Mouse (Mus musculus) limb, embryonic 14.5 days (tissue): ENCODE data around the gene Ktn1. TPM values are rescaled to one million over a fixed set of nuclear protein-coding genes. Genes with fewer than 3 reads are reported as not detected.

ENCODE experiments used
- ATAC-seq: fragments of 200-750 bp; cut with Nextera tagmentation; 2 replicates; pipeline ENCODE4 v1.8.0; 2017; ENCODE audit warnings: low read depth, moderate number of reproducible peaks, moderate TSS enrichment; ENCODE audit not compliant: low FRiP score
- DNase-seq: peaks from one replicate; pipeline ENCODE4 v3.0.0-alpha.2; 2015; ENCODE audit warnings: low spot score
- H3K27ac ChIP-seq: fragments of 300-500 bp; sonication (generic); replicated peaks from 2 replicates; pipeline ENCODE4 v1.5.1; 2014; ENCODE audit warnings: low read depth, mild to moderate bottlenecking, low read length, moderate library complexity, mixed read lengths
- H3K27me3 ChIP-seq: fragments of 300-500 bp; sonication (generic); 2 replicates; pipeline ENCODE4 v1.6.1; 2014; ENCODE audit warnings: low read length, mixed read lengths; ENCODE audit not compliant: control insufficient read depth, insufficient read depth
- H3K36me3 ChIP-seq: fragments of 300-500 bp; sonication (generic); 2 replicates; pipeline ENCODE4 v1.6.1; 2014; ENCODE audit warnings: mild to moderate bottlenecking, low read length, moderate library complexity, mixed read lengths; ENCODE audit not compliant: control insufficient read depth, insufficient read depth
- H3K4me1 ChIP-seq: fragments of 300-500 bp; sonication (generic); 2 replicates; pipeline ENCODE4 v1.6.1; 2014; ENCODE audit warnings: antibody characterized with exemption, low read length, mixed read lengths; ENCODE audit not compliant: control insufficient read depth, insufficient read depth
- H3K4me2 ChIP-seq: fragments of 300-500 bp; sonication (generic); replicated peaks from 2 replicates; pipeline ENCODE4 v1.6.1; 2014; ENCODE audit warnings: low read depth, mild to moderate bottlenecking, low read length, moderate library complexity; ENCODE audit not compliant: severe bottlenecking
- H3K4me3 ChIP-seq: fragments of 300-500 bp; sonication (generic); replicated peaks from 2 replicates; pipeline ENCODE4 v1.5.1; 2014; ENCODE audit warnings: low read length
- H3K9ac ChIP-seq: fragments of 300-500 bp; sonication (generic); 2 replicates; pipeline ENCODE4 v1.6.1; 2014; ENCODE audit warnings: mild to moderate bottlenecking, low read depth, low read length, moderate library complexity; ENCODE audit not compliant: severe bottlenecking
- H3K9me3 ChIP-seq: fragments of 300-500 bp; sonication (generic); 2 replicates; pipeline ENCODE4 v1.6.1; 2016; ENCODE audit warnings: low read length; ENCODE audit not compliant: control insufficient read depth
- POLR2A ChIP-seq: fragments of 200-500 bp; IDR thresholded peaks from 2 replicates; pipeline ENCODE4 v1.8.0; 2012; ENCODE audit warnings: inconsistent platforms, mild to moderate bottlenecking, moderate library complexity, borderline replicate concordance; ENCODE audit not compliant: insufficient read depth, insufficient read length; ENCODE audit errors: extremely low read depth
- WGBS: fragments of 180-500 bp; shearing (Covaris S2); extraction: QIAGEN DNeasy Blood & Tissue Kit; methylation state at CpG from one replicate; pipeline ENCODE4 v1.1.7; 2014; 5-methylcytosine and 5-hydroxymethylcytosine counted together
- polyA plus RNA-seq, 2 experiments: library from polyadenylated mRNA; depleted of rRNA in 1 of 2; stranded (reverse) in 1 of 2; unstranded in 1 of 2; fragments of >200 nt; fragmentation: Nextera tagmentation in 1 of 2; extraction: Ambion mirVana in 1 of 2; gene quantifications; 2 replicates each; pipeline versions ENCODE4 v1.2.1 to v1.2.3; 2012 to 2014

Gene Ktn1
- polyA plus RNA-seq, 2 experiments = 53.2 to 61.1 TPM

- no peaks in the 10 kb centered on the region for H3K27me3 ChIP-seq
These were observed 123.2 kb downstream of the Ktn1 start for GRCm38 (mm10) chr14:47771496-47771895.

GRCm38 (mm10) chr14:47775543-47775942, 127.3 kb downstream of the Ktn1 start:
- no peaks in the 10 kb centered on the region for H3K9me3 ChIP-seq
- no peak overlapping the region for H3K4me2 ChIP-seq

More at GRCm38 (mm10) chr14:47771496-47771895, 123.2 kb downstream of the Ktn1 start:
- no peak for TF ChIP-seq POLR2A
- no peak overlapping the region for H3K4me2 ChIP-seq
- ATAC-seq (no peak), DNase-seq (no peak)
- no peaks in the 10 kb centered on the region for H3K9me3 ChIP-seq
- no peaks in the 10 kb centered on the region for H3K4me1 ChIP-seq
- no peak overlapping the region for H3K9ac ChIP-seq
- H3K27ac ChIP-seq = no peak overlapping the region
- H3K36me3 ChIP-seq = no peaks in the 10 kb centered on the region
- H3K4me3 ChIP-seq = no peak overlapping the region
- WGBS = 71% methylated on average over 4 of the region's 4 CpGs

GRCm38 (mm10) chr14:47776260-47777035, 128.2 kb downstream of the Ktn1 start:
- no peak overlapping the region for H3K4me3 ChIP-seq
- H3K27ac ChIP-seq = no peak overlapping the region
- H3K36me3 ChIP-seq = no peaks in the 10 kb centered on the region
- H3K9me3 ChIP-seq = no peaks in the 10 kb centered on the region
- H3K4me2 ChIP-seq = no peak overlapping the region
- no peak for TF ChIP-seq POLR2A
- no peaks in the 10 kb centered on the region for H3K4me1 ChIP-seq
- no peaks in the 10 kb centered on the region for H3K27me3 ChIP-seq
- ATAC-seq (no peak; the same call in 1 of the 2 replicates), DNase-seq (no peak)
- no peak overlapping the region for H3K9ac ChIP-seq
- WGBS = 71% methylated on average over 6 of the region's 6 CpGs

More at GRCm38 (mm10) chr14:47775543-47775942, 127.3 kb downstream of the Ktn1 start:
- Histone ChIP-seq H3K36me3 (no peaks in the 10 kb centered on the region), H3K9ac (no peak overlapping the region), H3K27ac (no peak overlapping the region), H3K4me3 (no peak overlapping the region), H3K27me3 (no peaks in the 10 kb centered on the region), H3K4me1 (no peaks in the 10 kb centered on the region)
- TF ChIP-seq POLR2A = no peak
- no peak for ATAC-seq
- WGBS = 85% methylated on average over 3 of the region's 3 CpGs
- no peak for DNase-seq

GRCm38 (mm10) chr14:47786112-47786511, 137.9 kb downstream of the Ktn1 start:
- no peak for ATAC-seq

More at GRCm38 (mm10) chr14:47786112-47786511, 137.9 kb downstream of the Ktn1 start:
- DNase-seq = no peak
- no peaks in the 10 kb centered on the region for H3K27me3 ChIP-seq
- no peaks in the 10 kb centered on the region for H3K36me3 ChIP-seq
- H3K9me3 ChIP-seq = no peaks in the 10 kb centered on the region
- no peak overlapping the region for H3K27ac ChIP-seq
- TF ChIP-seq POLR2A = no peak
- WGBS = 27% methylated on average over 4 of the region's 4 CpGs
- no peak overlapping the region for H3K9ac ChIP-seq
- no peak overlapping the region for H3K4me2 ChIP-seq
- H3K4me1 ChIP-seq = no peaks in the 10 kb centered on the region
- H3K4me3 ChIP-seq = no peak overlapping the region

Other genes with a start within 250 kb of the Ktn1 start
- 29.3 and 37.9 TPM in 2 replicates for gene Dlgap5, start 230.0 kb upstream of the Ktn1 start, polyA plus RNA-seq (2012; rRNA removed)
- 32.5 and 40.9 TPM in 2 replicates for gene Dlgap5, start 230.0 kb upstream of the Ktn1 start, polyA plus RNA-seq (2014; fragmentation: Nextera tagmentation; extraction: Ambion mirVana)
- gene Fbxo34, start 198.0 kb upstream of the Ktn1 start, polyA plus RNA-seq (2012; rRNA removed) = 19.0 and 20.7 TPM in 2 replicates
- 26.0 and 27.1 TPM in 2 replicates for gene Fbxo34, start 198.0 kb upstream of the Ktn1 start, polyA plus RNA-seq (2014; fragmentation: Nextera tagmentation; extraction: Ambion mirVana)
- gene Atg14, start 77.8 kb upstream of the Ktn1 start, polyA plus RNA-seq (2012; rRNA removed) = 11.3 and 13.4 TPM in 2 replicates
- gene Atg14, start 77.8 kb upstream of the Ktn1 start, polyA plus RNA-seq (2014; fragmentation: Nextera tagmentation; extraction: Ambion mirVana) = 15.5 and 18.2 TPM in 2 replicates